Mouse (Mus musculus): ENCODE measurements around the gene Fam43a. TPM values are rescaled to one million over a fixed set of nuclear protein-coding genes. Genes with fewer than 3 reads are reported as not detected.

Fam43a gene
- 10 to 100 TPM; 20.5 to 25.0 TPM for total RNA-seq (2021)
- long read RNA-seq, experiment 1, transcript Fam43a-201 (1 exons, 3,075 nt) = major isoform, 17 of 17 reads
- long read RNA-seq, experiment 1, partial matches to known transcripts = 0 of 17 reads
- long read RNA-seq, experiment 1, other reads (novel, unspliced or antisense) = 0 of 17 reads
- long read RNA-seq, experiment 2, transcript Fam43a-201 (1 exons, 3,075 nt) = major isoform, 9 of 9 reads
- long read RNA-seq, experiment 2, partial matches to known transcripts = 0 of 9 reads
- long read RNA-seq, experiment 2, other reads (novel, unspliced or antisense) = 0 of 9 reads

DNA sequence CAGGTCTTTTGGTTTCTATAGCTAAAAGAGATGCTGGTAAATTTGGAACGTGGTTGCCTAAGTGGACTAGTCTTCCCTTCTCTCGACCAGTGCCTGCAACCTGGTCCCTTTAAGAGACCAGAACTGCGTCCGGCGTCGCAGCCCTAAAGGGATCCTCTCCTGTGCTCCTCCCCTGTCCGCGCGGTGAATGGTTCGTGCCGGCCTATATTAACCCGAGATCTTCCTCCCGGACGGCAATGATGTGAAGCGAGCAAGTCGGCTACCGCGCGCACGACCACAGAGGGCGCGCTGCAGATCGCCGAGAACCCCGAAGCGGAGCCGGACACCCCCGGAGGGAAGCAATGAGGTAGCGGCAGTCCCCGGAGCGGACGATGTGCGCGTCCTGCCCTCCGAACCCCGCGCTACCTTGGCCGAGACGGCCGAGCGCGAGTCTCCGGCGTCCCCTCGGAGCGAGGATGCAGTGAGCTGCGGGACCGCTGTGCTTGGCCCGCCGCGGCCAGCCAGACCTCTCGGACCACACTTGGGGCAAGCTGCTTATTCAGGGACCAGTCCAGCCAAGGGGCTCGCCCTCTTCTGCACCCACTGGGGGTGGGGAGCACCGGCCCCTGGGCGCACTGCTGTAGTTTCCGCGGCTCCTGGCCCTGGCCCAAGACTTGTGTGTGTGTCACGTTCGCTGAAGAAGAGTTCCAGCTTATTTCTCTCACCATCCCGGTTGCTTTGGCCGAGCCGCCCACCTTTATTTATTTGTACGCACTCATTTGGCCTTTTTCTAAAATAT is at the start of gene Fam43a:
Gene Fam43a, plus strand, starts transcription at position 233 of the 778 bp plus-strand sequence.
- peak; percentile 84 for DNase-seq

DNA sequence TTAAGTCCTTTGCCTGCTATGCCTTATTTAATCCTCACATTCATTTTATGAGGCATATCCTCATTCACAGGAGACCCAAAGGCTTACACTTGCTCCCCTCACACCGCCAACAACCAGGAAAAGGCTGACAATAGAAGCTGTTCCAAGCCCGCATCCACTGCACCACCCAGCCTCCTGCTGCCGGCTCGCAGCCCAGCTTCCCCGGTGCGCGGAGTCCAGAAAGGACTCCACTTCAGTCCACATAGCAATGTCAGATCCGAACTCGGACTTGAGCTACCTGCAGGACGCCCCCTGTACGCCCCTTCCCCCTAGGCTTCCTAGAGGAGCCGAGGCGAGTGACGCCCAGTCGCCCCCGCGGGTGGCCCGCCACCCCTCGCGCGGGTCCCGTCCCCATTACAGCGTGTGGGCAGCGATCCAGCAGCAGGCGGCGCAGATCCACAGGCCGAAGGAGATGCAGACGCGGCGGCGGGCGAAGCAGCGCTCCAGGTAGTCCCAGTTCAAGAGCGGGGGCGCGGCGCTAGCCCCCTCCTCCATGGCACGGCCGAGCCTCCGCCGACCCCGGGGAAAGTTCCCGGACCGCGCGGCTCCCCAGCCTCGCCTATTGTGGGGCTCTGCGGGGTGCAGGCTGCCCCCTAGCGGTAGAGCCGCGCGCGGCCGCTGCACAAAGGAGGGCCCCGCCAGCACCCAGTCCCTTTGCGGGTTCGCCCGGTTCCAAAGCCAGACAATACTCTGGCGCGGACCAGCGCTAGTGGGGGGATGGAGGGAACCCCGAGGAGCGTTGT is 49.4 kb upstream of the Fam43a start:
- peak; percentile 84 for DNase-seq

GRCm38 (mm10) chr16:30550748-30551192 is 48.8 kb upstream of the Fam43a start, which contains the start of gene Tmem44:
Gene Tmem44 (minus strand): TSS chr16:30550842.
- DNase-seq = no peak

DNA sequence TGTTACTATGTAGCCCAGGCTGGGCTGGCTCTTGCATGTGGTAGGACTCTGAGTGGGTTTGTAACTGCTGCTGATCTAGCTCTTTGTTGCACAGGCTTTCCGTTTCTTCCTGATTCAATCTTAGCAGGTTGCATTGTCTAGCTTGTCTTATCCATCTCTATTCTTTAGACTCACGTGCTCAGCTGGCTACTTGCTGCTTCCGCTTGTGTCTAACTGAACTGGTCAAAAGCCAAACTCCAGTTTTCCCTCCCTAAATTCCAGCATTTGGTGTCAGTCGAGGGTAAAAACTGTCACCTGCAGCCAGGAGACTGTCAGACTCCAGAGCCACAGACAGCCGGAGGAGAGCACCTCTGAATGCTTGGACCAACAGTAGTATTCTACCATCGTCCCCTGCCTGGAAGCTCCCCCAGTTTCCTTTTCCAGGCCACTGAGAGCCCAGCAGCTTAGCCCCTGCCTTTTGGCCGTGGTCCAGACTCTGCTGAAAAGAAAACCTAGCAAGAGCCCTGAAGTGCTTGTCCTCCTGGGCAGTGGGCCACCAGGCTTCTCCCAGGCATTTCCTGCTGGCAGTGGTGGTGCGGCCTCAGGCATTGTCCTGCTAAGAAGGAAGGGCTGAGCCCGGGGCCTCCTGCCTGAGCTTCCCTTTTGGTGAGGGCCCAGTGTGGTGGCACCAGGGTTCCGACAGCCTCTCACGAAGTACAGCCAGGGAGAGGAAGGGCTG is 46.7 kb upstream of the Fam43a start:
- peak; percentile 85 for DNase-seq

DNA sequence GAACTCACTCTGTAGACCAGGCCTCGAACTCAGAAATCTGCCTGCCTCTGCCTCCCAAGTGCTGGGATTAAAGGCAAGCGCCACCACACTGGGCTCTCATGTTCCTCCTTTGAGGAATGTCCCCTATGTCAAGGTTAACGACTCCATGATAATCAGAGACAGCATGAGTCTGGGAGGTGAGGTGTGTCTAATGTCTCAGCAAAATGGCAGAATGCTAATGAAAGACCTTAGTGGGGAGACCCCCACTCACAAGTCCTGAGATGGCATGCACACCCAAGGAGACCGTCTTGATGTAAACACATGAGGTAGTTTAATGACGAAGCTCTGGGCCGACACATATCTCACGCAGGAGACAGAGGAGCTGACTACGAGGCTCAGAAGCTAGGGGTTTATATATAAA is 45.4 kb upstream of the Fam43a start:
- DNase-seq = no peak

- DNase-seq = no peak
Measured at GRCm38 (mm10) chr16:30559312-30559992, 40.1 kb upstream of the Fam43a start.

GRCm38 (mm10) chr16:30560601-30561000 is 38.9 kb upstream of the Fam43a start:
- DNase-seq = no peak

DNA sequence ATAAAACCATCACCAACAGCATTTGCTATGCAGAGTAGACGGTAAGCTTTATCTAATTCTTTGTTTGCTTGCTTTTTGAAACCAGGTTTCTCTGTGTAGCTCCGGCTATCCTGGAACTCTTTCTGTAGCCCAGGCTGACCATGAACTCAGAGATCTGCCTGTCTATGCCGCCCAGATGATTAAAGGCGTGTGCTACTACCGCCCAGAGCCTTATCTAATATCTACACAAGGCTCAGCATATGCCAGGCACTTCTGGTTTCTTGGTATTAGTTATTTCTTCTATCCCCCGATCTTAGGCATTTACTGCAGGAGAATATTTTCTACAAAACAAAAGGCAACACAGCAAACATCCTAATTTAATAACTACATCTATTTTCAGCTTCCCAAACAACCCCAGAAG is 33.9 kb upstream of the Fam43a start:
- no peak for DNase-seq

GRCm38 (mm10) chr16:30570173-30570572 is 29.4 kb upstream of the Fam43a start:
- DNase-seq = no peak

DNA sequence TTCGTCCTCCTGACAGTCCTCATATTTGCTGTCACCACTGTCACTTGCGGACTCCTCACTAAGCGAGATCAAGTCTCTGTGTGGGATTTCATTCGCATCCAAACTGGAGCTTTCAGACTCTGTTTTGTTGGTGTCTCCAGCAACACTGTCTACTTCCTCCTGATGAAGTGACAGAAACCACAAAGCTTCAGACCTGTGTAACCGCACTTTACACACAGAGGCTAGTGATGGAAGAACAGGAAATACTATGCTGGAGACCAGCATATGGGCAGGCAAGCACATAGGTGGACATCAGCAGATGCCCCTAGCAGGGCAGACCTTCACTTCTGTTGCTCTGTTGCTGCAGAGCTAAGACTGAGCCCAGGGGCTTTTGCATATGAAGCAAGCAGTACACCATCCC is 28.1 kb upstream of the Fam43a start:
- no peak for DNase-seq

GRCm38 (mm10) chr16:30572239-30572638 is 27.3 kb upstream of the Fam43a start:
- DNase-seq = no peak

GRCm38 (mm10) chr16:30575815-30576214 is 23.7 kb upstream of the Fam43a start:
- no peak for DNase-seq

DNA sequence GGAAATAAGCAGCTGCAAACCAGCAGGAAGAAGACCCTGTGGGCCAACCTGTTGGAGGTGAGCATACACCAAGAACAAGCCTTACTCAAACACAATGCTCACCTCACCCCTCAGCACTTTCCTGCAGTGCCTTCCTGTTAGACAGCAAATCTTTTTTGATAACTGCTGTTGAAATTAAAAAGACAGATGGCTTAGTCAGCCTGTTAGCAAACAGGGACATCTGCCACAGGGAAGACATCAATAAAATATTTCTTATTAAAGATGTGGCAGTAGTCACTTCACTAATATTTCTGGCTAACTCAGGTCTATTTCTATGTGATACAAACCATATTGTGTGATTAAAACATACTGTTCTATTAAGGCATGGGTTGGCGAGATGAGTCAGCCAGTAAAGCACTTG is 23.1 kb upstream of the Fam43a start:
- DNase-seq = no peak

- no peak for DNase-seq
Measured at GRCm38 (mm10) chr16:30580765-30581164, 18.8 kb upstream of the Fam43a start.

DNA sequence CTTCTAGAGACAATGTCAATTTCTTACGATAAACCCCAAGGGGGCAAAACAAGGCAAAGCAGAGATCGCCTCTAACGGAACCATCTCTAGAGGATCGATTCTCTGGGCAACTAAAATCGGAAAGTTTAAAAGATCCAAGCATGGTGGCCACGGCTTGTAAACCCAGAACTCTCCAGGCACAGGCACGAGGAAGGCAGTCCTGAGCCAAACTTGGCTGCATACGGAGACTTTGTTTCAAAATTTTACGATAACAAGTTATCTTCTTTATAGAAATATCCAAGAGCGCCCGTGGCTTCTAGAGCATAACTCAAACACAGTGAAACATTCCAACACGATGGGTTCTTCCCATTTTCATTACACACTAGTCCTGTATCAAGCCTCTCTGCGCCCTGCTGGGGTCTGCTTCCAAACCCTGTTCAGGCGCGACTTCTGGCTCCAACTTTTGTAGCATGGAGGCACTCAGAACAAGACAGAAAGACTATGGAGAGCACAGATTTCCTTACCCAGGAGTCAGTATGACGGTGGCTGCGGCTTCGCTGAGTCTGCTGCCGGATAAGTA is 12.5 kb upstream of the Fam43a start:
- no peak for DNase-seq

- DNase-seq = peak; percentile 80
Measured at GRCm38 (mm10) chr16:30587494-30588327, 11.8 kb upstream of the Fam43a start, which contains the start of gene Lsg1. Gene Lsg1 (minus strand): TSS chr16:30587592.

GRCm38 (mm10) chr16:30590264-30591209 is 9.0 kb upstream of the Fam43a start:
- DNase-seq = no peak

DNA sequence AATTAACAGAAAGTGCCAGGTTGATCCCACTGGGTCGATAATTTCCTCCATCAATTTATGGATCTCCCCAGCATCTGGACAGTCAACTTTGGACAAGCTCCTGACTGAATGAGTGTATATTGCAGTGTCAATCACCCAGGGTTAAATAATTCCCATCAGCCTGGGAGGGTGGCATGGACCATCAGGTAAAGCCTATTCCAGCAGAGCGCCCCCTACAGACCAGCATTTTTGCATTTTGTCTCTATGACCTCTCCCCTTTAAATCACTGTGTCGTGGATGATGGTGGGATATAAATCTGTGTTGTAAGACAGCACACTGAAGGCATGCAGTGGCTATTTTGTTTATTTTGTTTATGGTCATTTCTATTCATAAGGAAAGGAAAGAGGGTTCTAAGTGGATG is 7.5 kb upstream of the Fam43a start:
- no peak for DNase-seq

- no peak for DNase-seq
Measured at GRCm38 (mm10) chr16:30595356-30595755, 4.2 kb upstream of the Fam43a start.

Data from gastrocnemius, postnatal 10 days (tissue).